Mouse (Mus musculus) erythroblast, adult 5-6 weeks (primary cell): ENCODE data around the gene Sohlh1. TPM values are rescaled to one million over a fixed set of nuclear protein-coding genes. Genes with fewer than 3 reads are reported as not detected.

ENCODE experiments used
- ATAC-seq: replicated peaks from 2 replicates; pipeline ENCODE4 v1.8.0; 2016; ENCODE audit warnings: moderate number of reproducible peaks, mild to moderate bottlenecking, moderate TSS enrichment, inconsistent platforms; ENCODE audit not compliant: poor library complexity, low FRiP score, severe bottlenecking
- total RNA-seq, 2 experiments: library from RNA; stranded (forward) in 1 of 2; stranded (reverse) in 1 of 2; fragments of 150-400 nt in 1 of 2; fragments of 200-764, 138-1000 nt in 1 of 2; gene quantifications; 2 replicates each; pipeline versions ENCODE4 v1.2.3 to v1.2.4; 2015 to 2017; ENCODE audit warnings: low replicate concordance in 2 of 2

The Sohlh1 gene
- total RNA-seq (2015; ENCODE audit: low replicate concordance) (not detected in 2 replicates), total RNA-seq (2017; ENCODE audit: low replicate concordance) (not detected in 2 replicates)

DNA sequence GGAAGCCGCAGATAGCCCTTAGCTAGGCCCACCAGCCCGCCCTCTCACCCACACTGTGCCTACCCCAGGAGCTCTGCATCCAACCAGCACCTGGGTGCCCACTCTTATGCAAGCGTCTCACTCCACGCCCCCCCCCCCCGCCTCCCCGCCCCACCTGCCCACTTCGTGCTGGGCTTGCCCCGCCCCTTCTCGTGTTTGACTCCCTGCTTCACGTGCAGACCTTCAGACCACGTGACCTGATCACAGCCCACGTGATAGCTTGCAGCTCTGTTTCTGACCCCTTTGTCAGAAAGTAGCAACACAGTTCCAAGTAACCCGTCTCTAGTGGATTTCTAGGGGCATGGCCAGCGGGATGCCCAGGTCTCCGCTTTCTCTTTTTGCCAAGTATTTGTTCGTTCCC is at the start of gene Sohlh1:
Gene Sohlh1 (minus strand): TSS at position 23 of the 400 bp plus-strand sequence.
- no peak for ATAC-seq

- no peak for ATAC-seq
Observed at GRCm38 (mm10) chr2:25892440-25892839, 45.4 kb upstream of the Sohlh1 start.

- ATAC-seq: no peak
Observed at GRCm38 (mm10) chr2:25888144-25888543, 41.1 kb upstream of the Sohlh1 start.

GRCm38 (mm10) chr2:25887226-25887625 is 40.2 kb upstream of the Sohlh1 start:
- ATAC-seq: no peak

- no peak for ATAC-seq
Observed at GRCm38 (mm10) chr2:25884756-25885155, 37.7 kb upstream of the Sohlh1 start.

- no peak for ATAC-seq
Observed at GRCm38 (mm10) chr2:25882276-25882675, 35.2 kb upstream of the Sohlh1 start.

DNA sequence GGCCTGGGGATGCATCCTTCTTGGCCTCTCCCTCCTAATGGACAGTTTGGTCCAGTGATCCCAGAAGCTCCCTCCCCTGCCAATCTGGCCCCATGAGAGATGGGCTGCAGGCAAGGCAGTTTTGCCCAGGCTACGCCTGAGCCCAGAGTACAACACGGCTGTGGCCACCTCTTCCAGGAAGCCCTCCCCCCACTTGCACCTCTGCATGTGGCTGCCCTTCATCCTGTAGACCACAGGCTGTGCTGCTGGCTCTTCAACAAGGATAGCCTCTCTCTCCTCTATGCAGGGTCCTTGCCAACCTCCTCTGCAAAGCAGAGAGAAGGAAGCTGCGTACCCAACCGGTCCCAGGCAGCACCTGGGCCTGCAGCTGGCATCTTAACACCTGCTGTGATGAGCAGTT is 32.0 kb upstream of the Sohlh1 start:
- no peak for ATAC-seq

DNA sequence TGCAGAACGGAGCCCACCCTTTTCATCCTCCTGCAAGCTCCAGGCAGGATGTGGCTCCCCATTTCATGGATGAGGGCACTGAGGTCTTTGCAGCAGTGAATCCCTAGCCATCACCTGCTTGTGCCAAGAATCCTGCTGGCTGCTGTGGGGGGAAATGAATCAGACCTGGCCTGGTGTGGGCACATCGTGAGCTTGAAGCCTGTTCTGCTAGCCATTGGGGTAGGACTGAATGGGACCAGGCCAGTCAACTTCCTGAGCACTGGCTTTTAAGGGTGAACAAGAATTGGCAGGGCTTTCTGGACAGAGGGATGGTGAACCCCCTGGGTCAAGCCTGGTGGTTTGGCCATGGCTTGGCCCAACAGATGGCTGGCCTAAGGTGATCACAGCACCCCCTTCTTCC is 31.5 kb upstream of the Sohlh1 start:
- no peak for ATAC-seq

DNA sequence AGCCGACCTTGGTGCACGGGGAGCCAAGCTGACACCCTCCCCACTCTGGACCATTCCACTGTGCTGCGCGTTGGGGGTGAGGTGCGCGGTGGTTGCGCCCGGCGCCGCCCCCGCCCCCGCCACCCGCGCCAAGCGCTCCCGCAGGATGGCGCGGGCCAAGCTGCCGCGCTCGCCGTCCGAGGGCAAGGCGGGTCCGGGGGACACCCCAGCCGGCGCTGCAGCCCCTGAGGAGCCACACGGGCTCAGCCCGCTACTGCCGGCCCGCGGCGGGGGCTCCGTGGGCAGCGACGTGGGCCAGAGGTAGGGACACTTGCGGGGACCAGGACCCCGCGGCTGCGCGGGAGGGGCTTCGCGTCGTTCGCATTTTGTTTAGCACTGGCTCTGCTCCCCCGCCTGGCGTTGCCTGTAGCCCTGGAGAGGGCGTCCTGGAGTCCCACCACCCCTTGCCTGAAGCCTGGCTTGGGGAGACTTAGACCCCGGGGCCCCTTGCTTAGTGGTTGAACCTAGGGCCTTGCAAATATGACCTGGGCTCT is 30.8 kb upstream of the Sohlh1 start:
- no peak for ATAC-seq

DNA sequence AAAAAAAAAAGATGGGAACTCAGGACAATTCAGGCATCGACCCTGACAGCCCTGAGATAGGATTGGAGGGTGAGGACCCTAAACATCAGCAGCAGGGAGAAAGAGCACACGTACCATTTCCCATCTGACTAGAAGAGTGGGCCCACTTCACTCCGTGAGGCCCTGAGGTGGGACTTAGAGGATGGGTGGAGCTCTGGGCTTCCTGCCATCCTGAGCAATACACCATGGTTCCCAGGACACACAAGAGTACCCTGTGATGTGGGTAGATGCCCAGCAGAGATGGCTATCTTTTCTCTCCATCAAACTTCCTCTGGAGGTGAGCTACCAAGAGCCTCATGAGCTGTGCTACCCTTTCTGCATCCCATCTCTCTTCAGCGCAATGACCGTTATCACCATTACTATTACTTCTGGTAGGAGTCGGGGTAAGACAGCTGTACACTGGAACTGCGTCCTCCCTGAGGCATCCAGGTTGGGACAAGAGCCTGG is 30.2 kb upstream of the Sohlh1 start:
- no peak for ATAC-seq

DNA sequence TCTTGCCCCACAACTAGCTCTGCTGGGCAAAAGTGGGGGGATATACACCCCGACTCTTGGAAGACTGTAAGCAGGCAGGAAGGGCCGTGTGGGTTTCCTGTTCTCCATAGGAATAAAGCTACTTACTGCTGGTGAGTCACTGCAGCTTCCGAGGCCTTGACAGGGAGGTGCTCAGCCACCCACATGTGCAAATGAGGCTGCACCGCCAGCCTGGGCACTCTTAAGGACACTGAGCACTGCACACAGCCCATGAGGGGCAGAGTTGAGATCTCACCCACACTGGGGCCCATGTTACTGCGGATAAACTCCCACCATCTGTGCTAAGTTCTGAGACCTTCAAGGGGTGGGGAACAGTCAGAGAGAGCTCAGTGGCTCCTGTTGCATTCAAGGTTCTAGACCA is 19.6 kb upstream of the Sohlh1 start:
- no peak for ATAC-seq

GRCm38 (mm10) chr2:25865412-25865811 is 18.4 kb upstream of the Sohlh1 start:
- no peak for ATAC-seq

GRCm38 (mm10) chr2:25864230-25864629 is 17.2 kb upstream of the Sohlh1 start:
- ATAC-seq: no peak

DNA sequence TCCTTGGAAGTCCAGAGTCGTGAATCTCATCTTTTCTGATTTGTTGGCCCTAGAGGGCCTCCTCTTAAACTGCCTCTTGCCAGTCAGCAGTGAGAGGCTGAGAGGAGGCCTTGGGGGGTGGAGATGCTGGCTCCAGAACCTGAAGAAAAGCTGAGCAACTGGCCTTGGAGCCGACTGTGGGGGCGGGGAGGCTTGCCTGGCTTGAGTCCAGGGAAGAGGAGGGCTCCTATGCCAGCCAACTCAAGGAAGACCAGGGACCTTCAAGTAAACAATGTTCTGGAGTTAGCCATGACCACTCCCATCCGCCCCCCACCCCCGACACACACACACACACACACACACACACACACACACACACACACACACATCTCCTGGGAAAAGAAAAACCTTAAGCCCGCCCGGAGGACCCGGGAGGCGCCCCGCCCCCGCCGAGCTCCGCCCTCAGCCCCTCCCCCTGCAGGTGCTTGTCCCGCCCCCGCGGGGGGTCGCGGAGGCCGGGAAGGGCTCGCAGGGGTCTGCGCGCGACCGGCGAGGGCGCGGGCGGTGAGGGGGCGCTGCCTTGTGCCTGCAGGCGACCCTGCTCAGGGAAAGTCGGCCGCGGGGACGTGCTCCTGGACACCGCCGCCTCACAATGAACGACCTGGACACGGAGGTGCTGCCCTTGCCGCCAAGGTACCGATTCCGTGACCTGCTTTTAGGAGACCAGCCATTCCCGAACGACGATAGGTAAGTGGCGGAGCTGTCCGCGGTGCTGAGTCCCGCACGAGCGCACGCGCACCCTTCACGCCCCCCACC is 16.5 kb upstream of the Sohlh1 start, which contains the start of gene Kcnt1:
Gene Kcnt1 (plus strand): TSS at position 398 of the 795 bp plus-strand sequence.
- no peak for ATAC-seq

DNA sequence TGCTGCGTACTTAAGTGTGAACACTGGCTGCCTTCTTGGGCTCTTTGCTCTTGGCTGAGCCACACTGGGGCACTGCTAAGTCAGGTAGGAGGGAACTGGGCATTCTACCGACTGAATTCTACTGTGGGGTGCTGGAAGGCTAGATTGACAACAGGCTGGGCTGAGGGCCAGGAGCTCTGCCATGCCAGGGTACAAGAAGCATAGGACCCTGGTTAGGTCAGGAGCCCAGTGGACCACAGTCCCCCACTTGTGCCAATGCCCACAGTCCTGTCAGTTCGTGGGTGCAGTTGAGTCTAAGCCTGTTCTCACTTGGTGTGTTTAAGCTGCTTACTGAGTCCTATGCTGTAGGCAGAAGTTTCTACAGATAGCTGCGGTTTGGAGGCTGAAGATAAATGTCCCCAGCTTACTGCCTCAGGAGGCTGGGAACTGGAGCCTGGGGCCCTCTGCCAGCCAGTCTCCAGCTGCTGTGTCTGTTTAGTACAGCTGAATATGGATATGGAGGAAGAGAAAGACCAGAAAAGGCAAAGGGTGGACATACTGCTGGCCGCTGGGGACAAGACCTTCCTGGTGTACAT is 15.7 kb upstream of the Sohlh1 start:
- ATAC-seq: no peak; the same call in 1 of the 2 replicates

DNA sequence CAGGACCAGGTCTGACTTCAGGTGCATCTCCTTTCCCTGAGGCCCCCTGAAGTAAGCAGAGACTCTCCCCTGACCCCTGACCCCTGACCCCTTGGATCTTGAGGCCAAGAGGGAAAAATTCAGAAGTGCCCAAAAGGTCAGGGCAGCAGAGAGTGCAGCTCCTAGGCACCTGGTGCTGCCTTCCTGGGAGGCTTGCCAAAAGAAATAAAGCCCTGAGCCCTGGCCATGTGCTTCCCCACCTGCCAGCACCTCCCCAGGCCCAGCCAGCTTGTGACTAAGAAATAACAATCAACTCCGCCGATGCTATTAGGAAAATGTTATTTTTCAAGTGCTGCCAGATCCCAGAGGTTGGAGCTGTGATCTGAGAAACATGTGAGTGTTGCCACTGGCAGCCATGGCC is 15.0 kb upstream of the Sohlh1 start:
- ATAC-seq: no peak

DNA sequence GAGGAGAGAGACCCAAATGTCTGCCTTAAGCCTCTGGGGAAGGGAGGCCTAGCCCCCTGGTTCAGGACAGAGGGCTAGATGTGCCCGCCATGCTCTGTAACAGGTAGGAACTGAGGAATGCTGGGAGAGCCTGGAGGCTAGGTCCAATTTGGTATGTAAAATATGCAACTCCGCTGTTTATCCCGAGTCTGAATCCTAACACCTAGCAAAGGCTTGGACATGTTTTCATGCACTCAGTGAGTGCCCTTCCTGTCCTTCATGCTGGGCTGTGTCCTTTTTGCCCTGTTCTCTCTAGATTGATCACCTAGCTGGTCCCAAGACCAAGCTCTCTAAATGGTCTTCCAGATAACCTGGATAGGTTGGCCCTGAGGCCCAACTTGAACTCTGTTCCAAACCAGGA is 12.8 kb upstream of the Sohlh1 start:
- no peak for ATAC-seq

GRCm38 (mm10) chr2:25853998-25854397 is 7.0 kb upstream of the Sohlh1 start:
- no peak for ATAC-seq

- no peak for ATAC-seq
Observed at GRCm38 (mm10) chr2:25852626-25853025, 5.6 kb upstream of the Sohlh1 start.

GRCm38 (mm10) chr2:25850330-25850729 is 3.3 kb upstream of the Sohlh1 start:
- ATAC-seq: peak; percentile 49; the same call in 1 of the 2 replicates

DNA sequence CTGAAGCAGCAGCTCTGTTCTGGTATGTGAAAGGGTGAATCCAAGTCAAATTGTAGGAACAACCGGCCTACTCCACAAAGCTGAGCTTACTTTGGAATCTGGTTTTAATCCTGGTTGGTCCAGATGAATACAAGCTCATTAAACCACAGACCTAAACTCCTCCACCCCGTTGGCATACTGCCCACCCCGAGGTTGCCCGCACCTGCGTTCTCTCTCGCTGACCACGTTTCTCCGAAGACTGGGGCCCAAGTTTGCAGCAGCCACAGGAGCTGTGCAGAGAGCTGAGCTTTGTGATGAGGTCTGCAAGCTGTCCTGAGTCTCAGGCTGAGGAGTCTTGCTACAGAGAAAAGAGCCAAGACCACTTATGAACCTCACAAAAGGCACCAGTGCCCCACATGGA is 532 bp downstream of the Sohlh1 start:
- ATAC-seq: no peak
